Mouse (Mus musculus) gastrocnemius, postnatal 14 days (tissue): ENCODE results near the gene Amotl2. TPM values are rescaled to one million over a fixed set of nuclear protein-coding genes. Genes with fewer than 3 reads are reported as not detected.

Experiments used
- DNase-seq: peaks from one replicate; pipeline ENCODE4 v3.0.0; 2021; ENCODE audit warnings: mixed read lengths
- intact Hi-C: fragments of 180-260 bp; cut with DNase I; formaldehyde crosslinking; loops from one replicate; pipeline ENCODE4 v1.15.1; 2025; ENCODE audit warnings: low total_unique reads
- total RNA-seq, 2 experiments: library from RNA; stranded (reverse); gene quantifications; 2 replicates each; pipeline ENCODE4 v1.2.3; 2021

Gene Amotl2
- total RNA-seq, 2 experiments from 2014 or later: 19.4 to 25.0 TPM

- intact Hi-C loops: no loop called here
- DNase-seq: no peak
Observed at GRCm38 (mm10) chr9:102729876-102730413, 13.5 kb downstream of the Amotl2 start.

- DNase-seq: no peak
- intact Hi-C loops: no loop called here
Observed at GRCm38 (mm10) chr9:102731044-102731471, 14.6 kb downstream of the Amotl2 start.

GRCm38 (mm10) chr9:102731574-102732175 lies 15.2 kb downstream of the Amotl2 start:
- intact Hi-C loops: no loop called here
- DNase-seq: no peak

- intact Hi-C loops: no loop called here
- DNase-seq: no peak
Observed at GRCm38 (mm10) chr9:102732326-102732865, 15.9 kb downstream of the Amotl2 start.

GRCm38 (mm10) chr9:102733459-102733858 lies 17.0 kb downstream of the Amotl2 start:
- DNase-seq: no peak
- intact Hi-C loops: no loop called here

GRCm38 (mm10) chr9:102733999-102734738 lies 17.7 kb downstream of the Amotl2 start:
- intact Hi-C loops: no loop called here
- DNase-seq: no peak

- DNase-seq: no peak
- intact Hi-C loops: no loop called here
Observed at GRCm38 (mm10) chr9:102734739-102735075, 18.2 kb downstream of the Amotl2 start.

GRCm38 (mm10) chr9:102735231-102735630 lies 18.8 kb downstream of the Amotl2 start:
- intact Hi-C loops: no loop called here
- no peak for DNase-seq

- intact Hi-C loops: no loop called here
- no peak for DNase-seq
Observed at GRCm38 (mm10) chr9:102735996-102736395, 19.5 kb downstream of the Amotl2 start.

- no peak for DNase-seq
- intact Hi-C loops: no loop called here
Observed at GRCm38 (mm10) chr9:102737405-102737804, 20.9 kb downstream of the Amotl2 start.

GRCm38 (mm10) chr9:102746753-102747152 lies 30.3 kb downstream of the Amotl2 start:
- DNase-seq: peak; percentile 48
- intact Hi-C loops: no loop called here

- intact Hi-C loops: no loop called here
- no peak for DNase-seq
Observed at GRCm38 (mm10) chr9:102747902-102748301, 31.4 kb downstream of the Amotl2 start.

GRCm38 (mm10) chr9:102749216-102749615 lies 32.7 kb downstream of the Amotl2 start:
- intact Hi-C loops: no loop called here
- no peak for DNase-seq

GRCm38 (mm10) chr9:102751632-102752303 lies 35.3 kb downstream of the Amotl2 start:
- DNase-seq: no peak
- intact Hi-C loops: no loop called here

- DNase-seq: no peak
- intact Hi-C loops: no loop called here
Observed at GRCm38 (mm10) chr9:102753299-102753698, 36.8 kb downstream of the Amotl2 start.

GRCm38 (mm10) chr9:102755161-102755560 lies 38.7 kb downstream of the Amotl2 start:
- no peak for DNase-seq
- intact Hi-C loops: no loop called here

GRCm38 (mm10) chr9:102755591-102756270 lies 39.3 kb downstream of the Amotl2 start:
- no peak for DNase-seq
- intact Hi-C loops: no loop called here

GRCm38 (mm10) chr9:102756352-102756751 lies 39.9 kb downstream of the Amotl2 start:
- intact Hi-C loops: no loop called here
- DNase-seq: no peak

GRCm38 (mm10) chr9:102758851-102759250 lies 42.4 kb downstream of the Amotl2 start:
- intact Hi-C loops: no loop called here
- no peak for DNase-seq

- no peak for DNase-seq
- intact Hi-C loops: no loop called here
Observed at GRCm38 (mm10) chr9:102759581-102760001, 43.1 kb downstream of the Amotl2 start.
